Mouse (Mus musculus) brain, embryonic 18.5 days (tissue): ENCODE data around the gene Zwint.

Source experiments
- DNase-seq: peaks from one replicate; pipeline ENCODE4 v3.0.0-alpha.2; 2012; ENCODE audit warnings: low read depth, low spot score

Gene Zwint

GRCm38 (mm10) chr10:72654270-72655016 lies at the start of gene Zwint:
Zwint (plus strand) TSS chr10:72654845.
- peak; percentile 98 for DNase-seq

- peak; percentile 10 for DNase-seq
These were observed 41.3 kb upstream of the Zwint start for GRCm38 (mm10) chr10:72613125-72613915.

- no peak for DNase-seq
These were observed 38.5 kb upstream of the Zwint start for GRCm38 (mm10) chr10:72616153-72616552.

GRCm38 (mm10) chr10:72620527-72620926 lies 34.1 kb upstream of the Zwint start:
- no peak for DNase-seq

- DNase-seq, result no peak
These were observed 31.1 kb upstream of the Zwint start for GRCm38 (mm10) chr10:72623561-72623960.

GRCm38 (mm10) chr10:72634125-72634524 lies 20.5 kb upstream of the Zwint start:
- DNase-seq, result no peak

- no peak for DNase-seq
These were observed 3.8 kb upstream of the Zwint start for GRCm38 (mm10) chr10:72650867-72651266.

- DNase-seq, result no peak
These were observed 848 bp upstream of the Zwint start for GRCm38 (mm10) chr10:72653797-72654196.

GRCm38 (mm10) chr10:72655017-72655509 lies 418 bp downstream of the Zwint start:
- peak; percentile 71 for DNase-seq

GRCm38 (mm10) chr10:72659198-72659597 lies 4.6 kb downstream of the Zwint start:
- no peak for DNase-seq

- no peak for DNase-seq
These were observed 5.7 kb downstream of the Zwint start for GRCm38 (mm10) chr10:72660350-72660749.

- no peak for DNase-seq
These were observed 13.2 kb downstream of the Zwint start for GRCm38 (mm10) chr10:72667856-72668255.

GRCm38 (mm10) chr10:72669086-72669485 lies 14.4 kb downstream of the Zwint start:
- DNase-seq, result no peak

GRCm38 (mm10) chr10:72675971-72676370 lies 21.3 kb downstream of the Zwint start:
- DNase-seq, result no peak

- no peak for DNase-seq
These were observed 21.9 kb downstream of the Zwint start for GRCm38 (mm10) chr10:72676550-72676949.

GRCm38 (mm10) chr10:72679086-72679485 lies 24.4 kb downstream of the Zwint start:
- no peak for DNase-seq

GRCm38 (mm10) chr10:72701092-72701491 lies 46.4 kb downstream of the Zwint start:
- DNase-seq, result no peak

- DNase-seq, result no peak
These were observed 59.1 kb downstream of the Zwint start for GRCm38 (mm10) chr10:72713754-72714153.
